Mouse (Mus musculus): ENCODE data around the gene Atxn7l3.
A peak's percentile ranks its signal among the peaks of the same experiment; 100 is the strongest.

Gene Atxn7l3

GRCm38 (mm10) chr11:102267480-102267879 is 29.0 kb downstream of the Atxn7l3 start:
- peak; percentile 70 for DNase-seq (ENCODE audit: extremely low read depth, insufficient read length, low spot score)

- no peak for DNase-seq (ENCODE audit: extremely low read depth, insufficient read length, low spot score)
Observed at GRCm38 (mm10) chr11:102266631-102267355, 29.6 kb downstream of the Atxn7l3 start.

GRCm38 (mm10) chr11:102265816-102266215 is 30.6 kb downstream of the Atxn7l3 start:
- no peak for DNase-seq (ENCODE audit: extremely low read depth, insufficient read length, low spot score)

GRCm38 (mm10) chr11:102263211-102263610 is 33.2 kb downstream of the Atxn7l3 start:
- no peak for DNase-seq (ENCODE audit: extremely low read depth, insufficient read length, low spot score)

- DNase-seq (ENCODE audit: extremely low read depth, insufficient read length, low spot score) = no peak
Observed at GRCm38 (mm10) chr11:102258521-102258920, 37.9 kb downstream of the Atxn7l3 start.

- DNase-seq (ENCODE audit: extremely low read depth, insufficient read length, low spot score) = no peak
Observed at GRCm38 (mm10) chr11:102258095-102258494, 38.3 kb downstream of the Atxn7l3 start.

GRCm38 (mm10) chr11:102257514-102257913 is 38.9 kb downstream of the Atxn7l3 start:
- DNase-seq (ENCODE audit: extremely low read depth, insufficient read length, low spot score) = no peak

GRCm38 (mm10) chr11:102249351-102250090 is 46.9 kb downstream of the Atxn7l3 start:
- DNase-seq (ENCODE audit: extremely low read depth, insufficient read length, low spot score) = no peak

GRCm38 (mm10) chr11:102248630-102249230 is 47.7 kb downstream of the Atxn7l3 start, which contains the start of gene BC030867:
BC030867 (plus strand) TSS chr11:102248882.
- DNase-seq (ENCODE audit: extremely low read depth, insufficient read length, low spot score) = peak; percentile 85

GRCm38 (mm10) chr11:102246871-102247270 is 49.6 kb downstream of the Atxn7l3 start:
- DNase-seq (ENCODE audit: extremely low read depth, insufficient read length, low spot score) = no peak

- DNase-seq (ENCODE audit: extremely low read depth, insufficient read length, low spot score) = no peak
Observed at GRCm38 (mm10) chr11:102246273-102246635, 50.2 kb downstream of the Atxn7l3 start.

GRCm38 (mm10) chr11:102245581-102246272 is 50.7 kb downstream of the Atxn7l3 start:
- DNase-seq (ENCODE audit: extremely low read depth, insufficient read length, low spot score) = no peak

GRCm38 (mm10) chr11:102244926-102245449 is 51.4 kb downstream of the Atxn7l3 start:
- DNase-seq (ENCODE audit: extremely low read depth, insufficient read length, low spot score) = peak; percentile 98

GRCm38 (mm10) chr11:102241874-102242273 is 54.6 kb downstream of the Atxn7l3 start:
- DNase-seq (ENCODE audit: extremely low read depth, insufficient read length, low spot score) = no peak

GRCm38 (mm10) chr11:102241246-102241645 is 55.2 kb downstream of the Atxn7l3 start:
- no peak for DNase-seq (ENCODE audit: extremely low read depth, insufficient read length, low spot score)

- no peak for DNase-seq (ENCODE audit: extremely low read depth, insufficient read length, low spot score)
Observed at GRCm38 (mm10) chr11:102240636-102241035, 55.8 kb downstream of the Atxn7l3 start.
